Mouse (Mus musculus) small intestine, adult 2 months (tissue): ENCODE measurements around the gene Ush1g.

Experiments used
- CTCF ChIP-seq: fragments of 200-500 bp; IDR thresholded peaks from 2 replicates; pipeline ENCODE4 v1.5.1; 2012; ENCODE audit warnings: low read depth, mild to moderate bottlenecking, control low read depth, inconsistent platforms, low read length, moderate library complexity, mixed read lengths; ENCODE audit not compliant: insufficient replicate concordance, insufficient read length; ENCODE audit errors: extremely low read depth
- POLR2A ChIP-seq: fragments of 200-500 bp; IDR thresholded peaks from 2 replicates; pipeline ENCODE4 v1.6.1; 2012; ENCODE audit warnings: low read depth, mild to moderate bottlenecking, control low read depth, inconsistent platforms, low read length, moderate library complexity

DNA sequence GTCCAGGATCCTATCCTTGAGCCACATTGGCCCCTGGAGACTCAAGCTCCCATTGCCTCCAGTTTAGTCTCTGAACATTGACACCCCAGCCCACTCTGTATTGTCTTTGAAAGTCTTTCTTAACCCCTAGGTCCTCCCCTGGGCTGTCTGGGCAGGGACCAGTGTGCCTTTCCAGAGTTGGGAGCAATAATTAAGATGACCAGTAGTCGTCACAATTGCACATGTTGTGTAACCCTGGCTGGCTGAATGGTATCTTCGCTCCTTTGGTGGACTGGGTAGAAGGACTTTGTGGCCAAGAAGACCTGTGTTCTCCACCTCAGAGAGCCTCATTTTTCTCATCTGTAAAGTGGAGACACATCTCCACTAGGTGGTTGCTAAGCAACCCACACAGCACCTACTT lies 7.6 kb downstream of the Ush1g start:
- TF ChIP-seq POLR2A (no peak), CTCF (no peak)
